Mouse (Mus musculus) kidney, adult 2 months (tissue): ENCODE data around the gene Gm21976.

Experiments
- CTCF ChIP-seq: fragments of 200-500 bp; conservative IDR thresholded peaks from 2 replicates; pipeline ENCODE4 v1.5.1; 2011; ENCODE audit warnings: low read depth, mild to moderate bottlenecking, control low read depth, low read length, moderate library complexity, mixed read lengths; ENCODE audit not compliant: insufficient read depth, insufficient read length
- POLR2A ChIP-seq: fragments of 200-500 bp; IDR thresholded peaks from one replicate; pipeline ENCODE4 v1.6.1; 2011; ENCODE audit warnings: low read depth, low read length, control low read depth

DNA sequence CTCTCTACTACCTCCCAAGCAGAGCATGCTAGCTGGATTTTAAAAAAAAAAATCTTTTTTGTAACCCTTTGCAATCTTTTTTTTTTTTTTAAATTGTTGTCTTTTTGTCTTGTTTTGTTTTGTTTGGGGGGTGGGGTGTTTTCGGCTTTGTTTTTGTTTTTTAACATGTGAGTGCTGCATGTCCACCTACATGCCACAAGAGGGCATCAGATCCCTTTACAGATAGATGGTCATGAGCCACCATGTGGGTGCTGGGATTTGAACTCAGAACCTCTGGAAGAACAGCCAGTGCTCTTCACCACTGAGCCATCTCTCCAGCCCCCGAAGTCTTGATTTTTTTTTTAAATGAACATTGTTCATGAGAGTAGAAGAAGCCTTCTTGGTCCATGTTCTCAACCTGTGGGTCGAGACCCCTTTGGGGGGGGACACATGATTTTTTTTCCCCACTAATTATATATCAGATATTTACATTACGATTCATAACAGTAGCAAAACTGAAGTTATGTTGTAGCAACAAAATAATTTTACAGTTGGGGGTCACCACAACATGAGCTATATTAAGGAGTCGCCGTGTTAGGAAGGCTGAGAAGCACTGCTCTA is 18.3 kb downstream of the Gm21976 start:
- no peak for TF ChIP-seq CTCF
- no peak for TF ChIP-seq POLR2A
